In genomic region chr4:63785466-63785865, GRCm38 (mm10) we compare ENCODE assay signal across 29 mouse cellular contexts. TPM values are rescaled to one million over a fixed set of nuclear protein-coding genes. Genes with fewer than 3 reads are reported as not detected.
DNase-seq lines count a peak whose midpoint lies in the region; ATAC-seq and TF ChIP-seq lines count a peak whose summit lies in the region.
"Had no signal": no experiment of that assay in that cellular context is flagged by ENCODE, and none has a peak within 500 bp of the region (broad histone marks: within the 10 kb centered on the region; RNA-seq: fewer than 3 reads in every experiment).

No protein-coding gene starts in this region.

- TF ChIP-seq CTCF in lung, embryonic 14.5 days (IDR thresholded peaks at IDR 0.05; ENCODE audit: low read depth), result no peak
- no peak for TF ChIP-seq CTCF in embryonic fibroblast, embryonic 13.5 days (IDR thresholded peaks at IDR 0.05; ENCODE audit: borderline replicate concordance, insufficient read depth, low read length)

- no peak overlapping the region for H3K9ac ChIP-seq in lung, embryonic 14.5 days
- no peak overlapping the region for H3K9ac ChIP-seq in forebrain, embryonic 13.5 days
- H3K9ac ChIP-seq: embryonic facial prominence, embryonic 12.5 days; embryonic facial prominence, embryonic 15.5 days; forebrain, embryonic 12.5 days; heart, embryonic 12.5 days; heart, embryonic 15.5 days; hindbrain, embryonic 13.5 days had no signal

- WGBS in lung, embryonic 14.5 days, result 37% methylated on average over 2 of the region's 2 CpGs
- WGBS in forebrain, embryonic 13.5 days, result 85% methylated on average over 2 of the region's 2 CpGs

- no peaks in the 10 kb centered on the region for H3K27me3 ChIP-seq in lung, embryonic 14.5 days (ENCODE audit: insufficient read depth, low read length)
- no peaks in the 10 kb centered on the region for H3K27me3 ChIP-seq in forebrain, embryonic 13.5 days
- H3K27me3 ChIP-seq: embryonic facial prominence, embryonic 12.5 days; embryonic facial prominence, embryonic 15.5 days; forebrain, embryonic 12.5 days; heart, embryonic 12.5 days; heart, embryonic 15.5 days; hindbrain, embryonic 13.5 days had no signal

- no peak overlapping the region for H3K4me3 ChIP-seq in lung, embryonic 14.5 days (ENCODE audit: low read depth, low read length)
- no peak overlapping the region for H3K4me3 ChIP-seq in embryonic fibroblast, embryonic 13.5 days (ENCODE audit: insufficient read depth, low read length)
- no peak overlapping the region for H3K4me3 ChIP-seq in forebrain, embryonic 13.5 days
- H3K4me3 ChIP-seq: embryonic facial prominence, embryonic 12.5 days; embryonic facial prominence, embryonic 15.5 days; erythroblast, embryonic 14.5 days; forebrain, embryonic 12.5 days; gastrocnemius, adult 2 months; heart, embryonic 12.5 days; heart, embryonic 15.5 days; hindbrain, embryonic 10.5 days; hindbrain, embryonic 13.5 days had no signal

- no peaks in the 10 kb centered on the region for H3K36me3 ChIP-seq in lung, embryonic 14.5 days (ENCODE audit: insufficient read depth)
- H3K36me3 ChIP-seq in forebrain, embryonic 13.5 days (ENCODE audit: poor library complexity, severe bottlenecking), result no peaks in the 10 kb centered on the region
- H3K36me3 ChIP-seq: embryonic facial prominence, embryonic 12.5 days; embryonic facial prominence, embryonic 15.5 days; forebrain, embryonic 12.5 days; heart, embryonic 12.5 days; heart, embryonic 15.5 days; hindbrain, embryonic 10.5 days; hindbrain, embryonic 13.5 days had no signal

- H3K4me1 ChIP-seq in lung, embryonic 14.5 days (ENCODE audit: insufficient read depth), result peaks cover 11% of the 10 kb centered on the region; the same call in 1 of the 2 replicates
- H3K4me1 ChIP-seq in embryonic fibroblast, embryonic 13.5 days (ENCODE audit: control insufficient read depth, insufficient read depth, low read length), result peaks cover 5% of the 10 kb centered on the region
- H3K4me1 ChIP-seq in forebrain, embryonic 13.5 days, result no peaks in the 10 kb centered on the region
- H3K4me1 ChIP-seq: embryonic facial prominence, embryonic 12.5 days; embryonic facial prominence, embryonic 15.5 days; forebrain, embryonic 12.5 days; heart, embryonic 12.5 days; heart, embryonic 15.5 days; hindbrain, embryonic 10.5 days; hindbrain, embryonic 13.5 days had no signal

- no peak for TF ChIP-seq POLR2A in embryonic fibroblast, embryonic 13.5 days (IDR thresholded peaks at IDR 0.05; ENCODE audit: low read depth, low read length)

- H3K27ac ChIP-seq in lung, embryonic 14.5 days (ENCODE audit: low read depth), result no peak overlapping the region
- peak overlapping the region; percentile 98 for H3K27ac ChIP-seq in embryonic fibroblast, embryonic 13.5 days (ENCODE audit: insufficient read depth, low read length)
- no peak overlapping the region for H3K27ac ChIP-seq in forebrain, embryonic 13.5 days
- H3K27ac ChIP-seq: embryonic facial prominence, embryonic 12.5 days; embryonic facial prominence, embryonic 15.5 days; forebrain, embryonic 12.5 days; gastrocnemius, adult 2 months; heart, embryonic 15.5 days; hindbrain, embryonic 10.5 days; hindbrain, embryonic 13.5 days had no signal

- peak; percentile 62 for DNase-seq in lung, embryonic 14.5 days
- no peak for DNase-seq in lung, postnatal 4 days
- peak; percentile 23 for DNase-seq in lung, postnatal 10 days
- DNase-seq in lung, postnatal 14 days, result no peak
- peak; percentile 82 for DNase-seq in Muller cell, postnatal 12 days (ENCODE audit: inconsistent ontology term)
- no peak for DNase-seq in urinary bladder, postnatal 36 days (ENCODE audit: low spot score in 2 of 2)
- DNase-seq: adrenal gland, adult 2 months; adrenal gland, postnatal 14 days; cerebellum, adult 11 months; cerebellum, adult 2 months; cerebellum, adult 9-11 months; cerebellum, postnatal 25 days; gastrocnemius, adult 2 months; gastrocnemius, postnatal 25 days; heart, adult 18-20 months; heart, postnatal 36 days had no signal

- ATAC-seq in lung, embryonic 14.5 days (ENCODE audit: insufficient read depth), result no peak
- ATAC-seq in forebrain, embryonic 13.5 days, result no peak
- ATAC-seq: CD4-positive, CD25-positive, alpha-beta regulatory T cell, adult 4 months; forebrain, embryonic 16.5 days; hindbrain, embryonic 16.5 days had no signal

- no peak overlapping the region for H3K4me2 ChIP-seq in lung, embryonic 14.5 days
- H3K4me2 ChIP-seq in forebrain, embryonic 13.5 days, result no peak overlapping the region
- H3K4me2 ChIP-seq: embryonic facial prominence, embryonic 12.5 days; embryonic facial prominence, embryonic 15.5 days; forebrain, embryonic 12.5 days; heart, embryonic 12.5 days; heart, embryonic 15.5 days; hindbrain, embryonic 13.5 days had no signal

- no peaks in the 10 kb centered on the region for H3K9me3 ChIP-seq in lung, embryonic 14.5 days (ENCODE audit: low read depth, low read length)
- H3K9me3 ChIP-seq in forebrain, embryonic 13.5 days (replicated peaks), result no peaks in the 10 kb centered on the region
- H3K9me3 ChIP-seq: embryonic facial prominence, embryonic 12.5 days; embryonic facial prominence, embryonic 15.5 days; forebrain, embryonic 12.5 days; heart, embryonic 12.5 days; heart, embryonic 15.5 days; hindbrain, embryonic 10.5 days; hindbrain, embryonic 13.5 days had no signal

RNA-seq across cellular contexts. Expression of gene Tnfsf15, which starts 40.6 kb away (rescaled TPM):
- polyA plus RNA-seq in lung, embryonic 14.5 days (2014; fragmentation: Nextera tagmentation; extraction: Ambion mirVana), result 0.08 and 0.14 TPM in 2 replicates
- polyA plus RNA-seq in embryonic fibroblast, embryonic 13.5 days (2011; ENCODE audit: insufficient read length, low read depth, missing spikeins), result 2.5 and 3.3 TPM in 2 replicates
- polyA plus RNA-seq in forebrain, embryonic 13.5 days (2015; fragmentation: Nextera tagmentation; extraction: Ambion mirVana), result not detected in 2 replicates
- polyA plus RNA-seq: adrenal gland, adult 2 months; embryonic facial prominence, embryonic 12.5 days; erythroblast, embryonic 14.5 days; forebrain, embryonic 12.5 days; forebrain, embryonic 16.5 days; hindbrain, embryonic 10.5 days; hindbrain, embryonic 13.5 days; hindbrain, embryonic 16.5 days had no signal

Comparison
In these comparisons a context has a peak if more than half of its experiments do, and no peak if none do; other contexts are left out.
1. DNase-seq: peak in lung, embryonic 14.5 days (single experiment), lung, postnatal 10 days (single experiment) and Muller cell, postnatal 12 days (single experiment); none in lung, postnatal 4 days (0 of 2), lung, postnatal 14 days (single experiment) and urinary bladder, postnatal 36 days (0 of 2).